Mouse (Mus musculus): ENCODE measurements around the gene S100a4.

Gene S100a4

DNA sequence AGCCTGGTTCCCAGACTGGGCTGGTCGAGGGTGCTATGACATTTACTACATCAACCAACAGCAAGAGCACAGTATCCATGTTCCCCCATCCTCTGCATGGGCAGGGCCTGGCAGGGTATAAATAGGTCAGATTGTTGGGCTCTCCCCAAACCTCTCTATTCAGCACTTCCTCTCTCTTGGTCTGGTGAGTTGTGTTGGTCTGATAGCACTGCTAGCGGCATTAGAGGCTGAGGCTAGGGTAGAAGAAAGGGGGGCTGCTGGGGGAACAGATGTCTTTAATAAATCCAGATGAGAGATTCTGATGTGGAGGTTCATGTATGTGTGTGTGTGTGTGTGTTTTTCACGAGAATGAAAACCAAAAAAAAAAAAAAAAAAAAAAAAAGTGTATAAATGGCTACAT lies at the start of gene S100a4:
TSS of gene S100a4 (plus strand) at position 149 of the 400 bp plus-strand sequence.
- DNase-seq = no peak

DNA sequence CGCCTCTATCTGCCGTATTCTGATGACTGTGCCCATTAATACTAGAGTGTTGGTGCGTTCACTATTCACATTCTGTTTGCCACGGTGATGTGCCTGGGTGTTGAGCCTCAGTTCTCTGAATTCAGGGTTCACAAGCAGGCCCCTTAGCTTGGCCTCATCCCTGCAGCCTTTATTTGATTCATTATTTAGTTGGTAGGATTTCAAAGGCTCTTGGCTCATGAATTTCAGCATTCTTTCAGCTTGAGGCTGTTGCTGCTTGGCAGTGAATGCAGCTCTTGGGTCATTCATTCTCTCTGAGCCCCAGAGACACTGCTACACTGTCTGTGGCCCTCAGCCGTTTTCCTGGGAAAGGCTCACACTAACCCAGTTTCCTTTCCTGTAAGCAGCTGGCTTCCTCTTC lies 47.6 kb upstream of the S100a4 start:
- DNase-seq = peak; percentile 26

DNA sequence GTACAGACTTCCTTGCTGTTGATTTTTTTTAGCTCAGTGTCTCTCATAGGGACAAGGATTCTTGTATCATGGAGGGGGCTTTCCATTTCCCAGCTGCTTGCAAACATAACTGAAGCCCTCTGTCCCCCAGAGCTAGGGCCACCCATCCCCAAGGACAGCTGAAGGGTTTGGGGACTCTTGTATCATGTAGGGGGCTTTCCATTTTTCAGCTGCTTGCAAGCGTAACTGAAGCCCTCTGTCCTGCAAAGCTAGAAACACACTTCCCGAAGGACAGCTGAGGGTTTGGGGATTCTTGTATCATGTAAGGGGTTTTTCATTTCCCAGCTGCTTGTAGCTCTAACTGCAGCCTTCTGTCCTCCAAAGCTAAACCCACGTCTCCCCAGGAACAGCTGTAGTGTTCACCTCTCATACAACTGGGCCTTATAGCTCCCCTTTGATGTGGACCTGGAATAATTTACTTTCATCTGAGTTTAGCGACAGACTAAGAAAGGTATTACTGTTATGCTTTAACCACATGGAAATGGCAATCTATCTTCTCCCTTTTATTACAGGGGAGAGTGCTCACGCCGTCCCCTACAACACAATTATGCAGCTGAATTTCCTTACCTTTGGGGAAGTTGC lies 43.5 kb upstream of the S100a4 start, which contains the start of gene S100a3:
TSS of gene S100a3 (plus strand) at position 571 of the 621 bp plus-strand sequence.
- DNase-seq = no peak

- no peak for DNase-seq
Measured at GRCm38 (mm10) chr3:90574691-90575090, 28.9 kb upstream of the S100a4 start.

DNA sequence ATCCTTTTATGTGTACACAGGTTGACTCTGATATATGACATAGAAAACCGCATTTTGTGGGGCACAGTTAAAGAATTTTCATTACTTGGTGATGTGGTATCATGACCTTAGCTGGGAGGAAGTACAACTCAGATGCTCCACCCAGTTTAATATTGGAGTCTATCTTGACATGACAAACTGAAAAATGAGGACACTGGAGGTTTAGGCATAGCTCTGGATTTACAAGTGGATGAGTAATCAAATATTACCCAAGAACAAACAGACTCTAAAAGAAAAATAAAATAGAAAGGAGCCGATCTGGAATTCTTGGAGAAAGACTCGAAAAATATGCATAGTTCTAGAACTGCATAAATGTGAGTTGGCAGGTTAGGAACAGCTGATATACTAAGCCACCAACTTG lies 28.3 kb upstream of the S100a4 start:
- no peak for DNase-seq

DNA sequence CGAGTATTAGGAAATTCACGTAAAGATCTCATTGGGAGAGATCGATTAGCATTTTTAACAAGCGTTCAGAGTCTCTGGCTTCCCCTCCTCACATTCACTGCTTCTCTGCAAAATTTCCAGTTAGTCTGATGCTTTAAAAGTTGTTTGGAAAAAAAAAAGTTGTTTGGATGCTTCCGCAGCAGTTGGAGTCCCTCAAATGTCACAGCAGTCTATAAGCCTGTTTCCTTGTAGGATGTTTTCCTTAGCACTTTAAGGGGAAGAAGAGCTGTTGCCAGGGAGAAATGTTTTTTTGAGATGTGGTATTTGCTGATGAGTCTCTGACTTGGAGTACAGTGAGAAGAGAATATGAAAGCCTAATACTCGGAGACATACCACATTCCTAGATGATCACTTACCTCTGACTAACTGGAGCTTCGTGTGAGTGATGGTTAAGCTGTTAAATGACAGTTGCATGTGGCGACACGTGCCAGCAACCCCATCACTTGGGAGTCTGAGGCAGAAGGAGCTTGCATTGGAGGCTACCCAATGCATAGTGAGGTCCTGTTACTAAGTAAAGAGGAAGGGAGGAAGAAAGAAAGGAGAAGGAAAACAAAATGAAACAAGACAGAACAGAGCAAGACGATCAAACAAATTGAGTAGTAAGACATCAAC lies 27.1 kb upstream of the S100a4 start:
- no peak for DNase-seq

DNA sequence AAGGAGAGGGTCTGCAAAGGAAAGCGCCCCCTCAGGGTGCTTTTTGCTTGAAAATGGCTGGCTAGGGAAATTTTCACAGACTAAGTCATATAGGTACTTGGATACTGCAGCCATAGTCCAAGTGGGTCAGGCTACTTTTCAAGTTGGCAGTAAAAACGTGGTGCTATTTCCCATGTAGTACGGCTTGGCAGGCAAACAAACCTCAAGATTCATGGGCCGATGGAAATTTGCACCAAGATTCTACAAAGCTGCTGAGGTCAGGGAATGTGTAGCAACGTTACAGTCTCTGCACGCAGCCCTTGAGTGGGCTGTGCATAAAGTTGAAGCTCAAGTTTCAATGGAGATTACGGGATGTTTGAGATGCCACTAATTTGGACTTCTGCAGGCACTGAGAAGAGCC lies 24.1 kb upstream of the S100a4 start:
- DNase-seq = no peak

DNA sequence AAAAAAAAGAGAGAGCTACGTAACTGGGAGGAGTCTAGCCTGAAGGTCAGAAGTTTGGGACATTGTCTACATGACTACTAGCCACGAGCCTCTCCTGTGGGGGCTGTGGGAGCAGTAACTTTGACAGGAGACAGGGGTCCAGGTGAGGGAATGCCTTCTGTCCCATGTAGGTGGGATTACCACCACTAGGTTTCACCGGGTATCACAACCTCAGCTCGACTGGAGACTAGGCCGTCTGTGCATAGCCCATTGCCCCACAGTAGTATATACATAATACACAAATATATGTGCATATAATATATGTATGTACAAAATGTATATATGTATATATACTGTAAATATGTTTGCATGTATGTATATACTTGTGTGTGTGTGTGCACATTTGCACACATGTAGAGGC lies 22.4 kb upstream of the S100a4 start:
- DNase-seq = no peak

DNA sequence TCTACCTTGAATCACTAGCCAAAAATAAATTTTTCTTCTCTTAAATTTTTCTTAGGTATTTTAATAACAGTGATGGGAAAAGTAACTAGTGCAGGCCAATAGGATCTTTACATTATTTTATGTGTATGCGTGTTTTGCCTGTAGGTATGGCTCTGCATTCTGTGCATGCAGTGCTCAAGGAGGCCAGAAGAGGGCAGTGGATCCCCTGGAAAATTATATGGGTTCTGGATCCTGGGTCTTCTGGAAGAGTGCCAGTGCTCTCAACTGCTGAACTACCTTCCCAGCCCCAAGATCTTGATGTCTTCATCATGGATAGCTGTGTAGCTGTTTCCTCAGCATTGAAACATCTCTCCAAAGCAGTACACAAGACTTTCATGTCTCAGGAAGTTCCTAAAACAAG lies 21.4 kb upstream of the S100a4 start:
- no peak for DNase-seq

DNA sequence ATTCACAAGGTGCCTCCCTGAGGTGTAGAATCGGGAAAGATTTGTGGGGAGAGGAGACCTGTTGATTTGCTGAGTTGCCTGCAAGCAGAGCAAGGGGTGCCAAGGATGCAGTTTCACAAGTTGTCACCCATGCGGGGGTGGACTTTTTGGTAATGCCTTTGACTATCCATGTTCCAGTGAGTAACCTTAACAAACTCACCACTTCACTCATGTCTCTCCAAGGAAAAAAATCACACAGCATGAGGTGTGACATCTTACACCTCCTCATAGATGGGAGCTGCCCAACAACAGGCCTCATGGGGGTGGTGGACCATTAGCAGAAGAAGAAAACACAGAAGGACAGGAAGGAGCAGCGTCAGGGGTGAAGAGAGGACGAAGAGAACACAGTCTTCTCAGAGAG lies 21.0 kb upstream of the S100a4 start:
- no peak for DNase-seq

DNA sequence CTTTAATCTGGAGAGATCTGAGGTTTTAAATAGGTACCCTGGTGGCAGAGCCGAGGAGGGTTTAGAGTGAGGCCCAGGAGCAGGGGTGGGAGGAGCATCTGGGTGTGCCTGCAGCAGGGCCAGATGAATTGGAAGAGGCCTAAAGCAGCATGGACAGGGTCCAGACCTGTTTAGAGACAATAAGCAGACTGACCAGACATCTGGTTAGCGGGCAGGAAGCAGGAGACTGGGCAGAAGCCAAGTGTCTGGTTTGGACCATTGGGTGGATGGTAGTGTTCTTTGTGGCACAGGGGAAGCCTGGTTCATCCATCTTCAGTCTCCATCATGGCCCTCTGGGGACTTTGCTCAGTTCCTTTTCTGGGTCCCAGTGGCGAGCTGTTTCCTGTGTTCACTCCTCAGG lies 19.7 kb upstream of the S100a4 start:
- no peak for DNase-seq

GRCm38 (mm10) chr3:90585595-90585994 lies 18.0 kb upstream of the S100a4 start:
- DNase-seq = peak; percentile 29

DNA sequence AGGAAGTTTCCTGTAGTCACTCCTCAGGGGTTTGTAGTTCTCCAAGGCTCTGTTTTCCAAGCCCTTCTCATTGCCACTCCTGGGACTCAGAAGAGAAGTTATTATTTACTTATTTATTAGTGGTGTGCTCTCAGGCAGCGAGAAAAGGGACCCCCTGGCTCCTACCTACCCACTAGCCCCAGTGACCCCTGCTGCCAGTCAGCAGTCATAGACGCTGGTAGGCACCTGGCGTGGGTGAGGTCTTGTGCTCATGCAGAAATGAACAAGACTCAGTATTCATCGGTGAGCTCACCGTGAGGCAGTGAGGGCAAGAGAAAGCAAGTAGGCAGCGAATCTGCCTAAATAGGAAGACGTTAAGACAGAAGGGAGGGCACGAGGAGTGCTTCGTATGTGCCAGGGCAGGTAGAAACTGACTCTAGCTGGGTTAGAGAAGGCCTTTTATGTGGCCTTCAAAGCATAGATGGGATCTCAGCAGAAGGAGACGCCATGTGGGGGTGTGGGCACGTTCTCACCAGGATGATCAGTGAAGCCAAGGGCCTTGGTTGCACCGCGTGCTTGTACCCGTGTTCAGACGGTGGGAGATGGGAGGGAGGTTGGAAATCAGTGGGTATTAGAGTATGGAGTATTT lies 17.4 kb upstream of the S100a4 start:
- no peak for DNase-seq

DNA sequence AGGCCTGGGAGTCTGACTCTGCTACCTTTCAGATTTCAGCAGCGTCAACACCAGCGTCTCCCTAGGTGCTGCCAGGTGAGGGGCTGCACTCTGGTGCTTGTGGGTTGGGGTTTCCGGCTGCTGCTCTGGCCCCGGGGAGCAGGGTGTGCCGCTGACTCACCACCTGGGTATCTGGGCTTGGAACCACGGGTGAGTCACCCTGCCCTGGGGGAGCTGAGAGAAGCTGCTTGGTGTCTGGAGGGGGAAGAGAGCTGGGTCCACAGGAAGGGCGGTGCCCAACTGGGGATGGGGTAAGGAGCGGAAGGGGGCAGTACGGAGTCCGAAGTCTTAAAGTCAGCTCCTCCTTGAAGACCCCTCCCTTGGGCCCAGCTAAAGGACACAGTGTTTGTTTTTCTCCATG lies 16.7 kb upstream of the S100a4 start:
- DNase-seq = no peak

DNA sequence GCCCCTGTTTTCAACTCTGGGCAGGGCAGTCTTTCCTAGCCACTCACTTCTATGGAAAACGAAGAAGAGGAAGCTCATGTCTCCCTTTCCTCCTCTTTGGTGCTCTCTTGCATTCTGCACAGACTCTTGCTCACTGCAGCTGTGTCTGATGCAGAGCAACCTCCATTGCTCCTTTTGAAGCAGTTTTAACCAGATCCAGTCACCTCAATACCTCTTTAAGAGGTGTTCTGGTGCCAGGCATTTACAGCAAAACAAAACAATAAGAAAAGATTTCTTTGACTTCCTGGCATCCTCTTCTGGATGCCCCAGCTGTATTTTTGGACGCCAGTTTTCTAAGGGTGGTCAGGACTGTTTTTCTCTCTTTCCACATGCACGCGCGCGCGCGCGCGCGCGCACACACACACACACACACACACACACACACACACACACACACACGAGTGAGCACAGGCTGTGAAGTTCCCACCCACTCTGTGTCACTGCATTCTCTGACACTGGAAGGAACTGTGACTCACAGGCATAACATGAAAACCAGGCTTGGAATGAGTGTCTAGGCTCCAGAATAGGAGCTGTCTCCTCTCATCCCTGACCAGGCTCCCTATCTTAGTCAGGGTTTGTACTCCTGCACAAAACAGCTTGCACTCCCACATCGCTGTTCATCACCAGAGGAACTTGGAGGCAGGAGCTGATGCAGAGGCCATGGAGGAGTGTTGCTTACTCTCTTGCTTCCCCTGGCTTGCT lies 16.0 kb upstream of the S100a4 start:
- DNase-seq = no peak

- no peak for DNase-seq
Measured at GRCm38 (mm10) chr3:90589390-90589789, 14.2 kb upstream of the S100a4 start.

DNA sequence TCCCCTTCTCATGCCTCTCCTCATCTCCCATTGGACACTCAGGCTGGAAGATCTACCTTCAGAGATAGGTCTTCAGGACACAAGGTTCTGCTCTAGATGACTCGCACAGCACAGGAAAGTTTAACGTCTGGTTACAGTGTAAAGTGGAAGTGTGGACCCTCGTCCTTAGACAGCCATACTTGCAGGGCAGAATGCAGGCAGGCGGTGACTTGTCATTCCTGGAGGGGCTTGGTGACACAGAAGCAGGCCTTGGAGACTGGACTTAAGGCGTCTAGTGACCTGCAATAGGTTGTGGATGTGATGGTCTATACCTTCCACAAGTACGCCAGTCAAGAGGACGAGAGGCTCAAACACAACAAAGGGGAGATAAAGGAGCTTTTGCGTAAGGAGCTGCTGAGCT lies 13.6 kb upstream of the S100a4 start, which contains the start of gene S100a2:
TSS of gene S100a2 (plus strand) at position 301 of the 400 bp plus-strand sequence.
- DNase-seq = no peak

- DNase-seq = no peak
Measured at GRCm38 (mm10) chr3:90594466-90594865, 9.1 kb upstream of the S100a4 start.

DNA sequence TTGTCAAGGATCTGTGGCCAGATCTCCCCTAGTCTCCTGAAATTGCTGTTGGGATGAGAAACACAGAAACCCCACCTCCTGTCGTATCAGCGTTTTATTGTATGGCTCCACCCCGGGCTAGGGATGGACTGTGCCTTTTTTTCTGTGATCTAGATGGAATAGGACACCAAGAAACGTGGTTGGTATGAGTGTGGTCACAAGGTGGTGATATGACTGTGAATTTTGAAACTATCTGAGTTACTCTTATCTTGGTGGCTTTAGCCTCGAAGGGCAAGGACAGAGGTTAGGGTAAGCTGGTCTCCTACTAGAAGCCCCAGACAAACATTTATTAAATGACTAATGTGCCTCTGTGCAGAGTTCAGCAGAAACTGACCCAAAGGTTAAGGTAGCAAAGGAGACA lies 8.0 kb upstream of the S100a4 start:
- DNase-seq = no peak

DNA sequence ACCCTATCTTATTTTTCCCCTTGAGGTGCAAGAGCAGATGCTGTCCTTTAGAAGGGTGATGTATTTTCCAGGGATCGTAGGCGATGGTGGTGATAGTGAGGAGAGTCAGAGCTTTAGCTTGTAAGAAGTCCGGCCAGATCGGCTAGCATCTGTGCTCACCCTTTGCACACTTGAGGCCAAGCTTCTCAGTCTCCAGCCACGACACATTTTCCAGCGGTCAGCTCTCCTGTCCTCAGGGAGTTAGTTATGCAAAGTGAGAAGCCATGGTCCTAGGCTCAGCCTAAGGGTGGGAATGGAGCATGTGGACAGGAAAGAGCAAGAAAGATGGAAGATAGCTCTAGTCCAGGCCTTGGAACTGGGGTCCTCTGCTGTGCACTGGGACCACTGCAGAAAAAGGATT lies 6.8 kb upstream of the S100a4 start:
- DNase-seq = no peak

GRCm38 (mm10) chr3:90597736-90598135 lies 5.8 kb upstream of the S100a4 start:
- DNase-seq = no peak

- no peak for DNase-seq
Measured at GRCm38 (mm10) chr3:90598212-90598611, 5.4 kb upstream of the S100a4 start.

DNA sequence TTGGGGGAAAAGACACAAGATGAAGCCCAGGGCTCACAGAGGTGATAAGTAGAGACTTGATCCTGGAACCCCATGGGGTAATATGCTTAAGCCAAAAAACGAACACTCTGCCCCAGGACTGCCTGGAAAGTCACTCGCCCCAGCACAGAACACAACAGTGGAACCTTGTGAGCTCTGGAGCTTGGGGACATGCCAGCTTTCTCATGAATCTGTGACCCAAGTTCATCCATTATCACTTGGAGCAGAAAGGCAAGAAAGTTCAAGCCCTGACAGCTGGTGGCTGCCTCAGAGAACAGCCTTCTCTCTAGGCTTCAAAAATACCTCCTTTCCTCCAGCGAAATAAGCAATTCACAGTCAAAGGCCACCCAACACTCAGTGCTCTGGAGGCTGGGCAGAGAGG lies 4.2 kb upstream of the S100a4 start:
- no peak for DNase-seq

- DNase-seq = no peak
Measured at GRCm38 (mm10) chr3:90600036-90600435, 3.5 kb upstream of the S100a4 start.
